Mouse (Mus musculus) hindbrain, postnatal 0 days (tissue): ENCODE measurements at regions not wholly inside any gene's neighbourhood (a gene's known extent, or its start where the extent isn't known, plus 50 kb on each side); places are given as distances from the start of the nearest gene placed in this dataset.

Experiments used
- ATAC-seq: fragments of 200-750 bp; cut with Nextera tagmentation; 2 replicates; pipeline ENCODE4 v1.8.0; 2017; ENCODE audit warnings: mild to moderate bottlenecking, moderate TSS enrichment, moderate library complexity
- DNase-seq: peaks from one replicate; pipeline ENCODE4 v3.0.0-alpha.2; 2015; ENCODE audit warnings: low spot score
- H3K27ac ChIP-seq: fragments of 300-500 bp; sonication (generic); 2 replicates; pipeline ENCODE4 v1.5.1; 2014; ENCODE audit warnings: mild to moderate bottlenecking
- H3K27me3 ChIP-seq: fragments of 300-500 bp; sonication (generic); 2 replicates; pipeline ENCODE4 v1.6.1; 2014; ENCODE audit warnings: low read length, mixed read lengths; ENCODE audit not compliant: insufficient read depth
- H3K36me3 ChIP-seq: fragments of 300-500 bp; sonication (generic); 2 replicates; pipeline ENCODE4 v1.6.1; 2014; ENCODE audit warnings: low read length, mixed read lengths; ENCODE audit not compliant: insufficient read depth
- H3K4me1 ChIP-seq: fragments of 300-500 bp; sonication (generic); 2 replicates; pipeline ENCODE4 v1.6.1; 2014; ENCODE audit warnings: antibody characterized with exemption, low read length, mixed read lengths; ENCODE audit not compliant: insufficient read depth
- H3K4me2 ChIP-seq: fragments of 300-500 bp; sonication (generic); 2 replicates; pipeline ENCODE4 v1.6.1; 2014; ENCODE audit warnings: low read depth, mild to moderate bottlenecking, low read length, moderate library complexity, mixed read lengths
- H3K4me3 ChIP-seq: fragments of 300-500 bp; sonication (generic); 2 replicates; pipeline ENCODE4 v1.5.1; 2014; ENCODE audit warnings: low read length
- H3K9ac ChIP-seq: fragments of 300-500 bp; sonication (generic); replicated peaks from 2 replicates; pipeline ENCODE4 v1.6.1; 2014; ENCODE audit warnings: mild to moderate bottlenecking, low read length, moderate library complexity, mixed read lengths
- H3K9me3 ChIP-seq: fragments of 300-500 bp; sonication (generic); 2 replicates; pipeline ENCODE4 v1.6.1; 2016; ENCODE audit warnings: low read length, mixed read lengths
- CTCF ChIP-seq: IDR thresholded peaks from 2 replicates; pipeline ENCODE4 v1.5.1; 2016; ENCODE audit warnings: antibody characterized with exemption, control low read depth, low read depth
- WGBS: fragments of 180-500 bp; shearing (Covaris S2); extraction: QIAGEN DNeasy Blood & Tissue Kit; methylation state at CpG from one replicate; pipeline ENCODE4 v1.1.7; 2014; 5-methylcytosine and 5-hydroxymethylcytosine counted together

DNA sequence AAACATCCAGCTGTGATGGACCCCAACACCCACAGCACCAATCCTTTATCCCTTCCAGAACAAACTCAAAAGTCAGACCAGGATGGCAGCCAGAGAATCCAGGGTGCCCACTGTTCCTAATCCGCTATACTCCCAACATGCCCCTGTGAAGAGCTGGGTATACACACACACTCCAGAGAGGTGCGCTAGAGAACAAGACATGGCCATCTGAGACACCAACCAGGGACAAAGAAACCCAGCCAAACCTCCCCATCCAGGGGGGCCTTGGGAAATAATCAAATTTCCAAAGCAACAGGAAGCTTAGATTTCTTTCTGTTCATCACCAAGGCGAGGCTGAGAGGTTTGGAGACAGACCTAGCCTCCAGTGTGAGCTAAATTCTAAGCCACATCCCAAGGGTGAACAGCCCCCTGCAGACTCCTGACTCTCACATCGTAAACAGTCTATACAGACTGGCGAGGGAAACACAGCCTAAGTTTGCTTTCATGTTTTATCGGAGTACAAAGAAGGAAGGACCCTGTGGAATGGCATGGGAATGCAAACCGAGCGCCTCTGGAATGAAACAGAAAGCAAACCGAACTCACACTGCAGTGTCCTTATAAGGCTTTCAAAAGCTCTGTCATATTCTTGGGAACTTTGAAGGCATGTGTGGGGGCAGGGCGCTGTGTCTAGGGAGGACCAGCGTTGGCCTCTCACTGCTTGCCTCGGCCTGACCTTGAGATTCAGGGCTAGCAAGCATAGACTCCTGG lies 85.9 kb upstream of the Sfswap start:
- H3K4me2 ChIP-seq: 0 out of 2 replicates have a peak overlapping the region, but pooled peaks have one; percentile 24
- 0 out of 2 replicates have a peak, but pooled peaks have one; percentile 46 for ATAC-seq

DNA sequence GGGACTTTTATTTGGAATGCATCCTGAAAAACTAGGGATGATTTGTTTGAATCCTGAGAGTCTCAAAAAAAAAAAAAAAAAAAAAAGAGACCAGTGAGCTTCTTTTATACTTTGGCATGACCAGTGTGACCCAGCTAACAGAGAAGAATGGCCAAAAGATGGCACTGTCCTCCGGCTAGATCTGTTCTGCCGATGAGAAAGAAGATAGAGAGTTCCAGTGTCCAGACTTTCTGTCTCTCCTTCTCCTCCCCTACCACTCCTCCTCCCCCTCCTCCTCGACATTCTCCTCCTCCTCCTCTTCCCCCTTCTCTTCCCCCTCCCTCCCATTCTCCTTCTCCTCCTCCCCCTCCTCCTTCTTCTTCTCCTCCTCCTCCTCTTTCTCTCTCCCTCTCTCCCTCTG lies 84.6 kb upstream of the Sfswap start:
- H3K4me1 ChIP-seq: peaks cover 3% of the 10 kb centered on the region; the same call in 1 of the 2 replicates
- H3K27me3 ChIP-seq: no peaks in the 10 kb centered on the region
- 23% methylated on average over 3 of the region's 3 CpGs for WGBS
- no peak overlapping the region for H3K4me2 ChIP-seq
- no peak overlapping the region for H3K27ac ChIP-seq
- TF ChIP-seq CTCF: peak; percentile 56
- H3K9me3 ChIP-seq: no peaks in the 10 kb centered on the region
- no peak overlapping the region for H3K9ac ChIP-seq
- no peak overlapping the region for H3K4me3 ChIP-seq
- ATAC-seq (no peak; the same call in 1 of the 2 replicates), DNase-seq (peak; percentile 71)
- H3K36me3 ChIP-seq: no peaks in the 10 kb centered on the region

More for the DNA sequence above, 85.9 kb upstream of the Sfswap start:
- peaks cover 6% of the 10 kb centered on the region for H3K4me1 ChIP-seq
- H3K27ac ChIP-seq: no peak overlapping the region
- no peak overlapping the region for H3K4me3 ChIP-seq
- WGBS: 35% methylated on average over 12 of the region's 12 CpGs
- no peaks in the 10 kb centered on the region for H3K9me3 ChIP-seq
- no peaks in the 10 kb centered on the region for H3K36me3 ChIP-seq
- no peaks in the 10 kb centered on the region for H3K27me3 ChIP-seq
- peak; percentile 45 for TF ChIP-seq CTCF
- no peak for DNase-seq
- H3K9ac ChIP-seq: no peak overlapping the region

DNA sequence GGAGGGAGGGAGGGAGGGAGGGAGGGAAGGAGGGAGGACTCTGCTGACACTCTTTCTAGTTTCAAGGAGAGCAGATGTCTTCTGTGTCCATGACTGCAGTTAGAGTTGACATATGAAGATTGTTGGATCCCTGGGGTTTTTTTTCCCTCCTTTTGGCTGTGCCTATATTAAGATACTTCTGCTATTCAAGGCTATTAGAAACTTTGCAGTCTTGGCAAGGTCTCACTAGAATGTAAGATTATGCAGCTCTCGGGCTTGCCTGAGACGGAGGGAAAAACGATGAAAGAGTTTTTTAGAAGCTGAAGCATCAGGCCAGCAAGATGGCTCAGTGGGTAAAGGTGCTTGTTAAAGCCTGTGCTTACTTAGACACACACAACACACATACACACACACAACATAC lies 83.5 kb upstream of the Sfswap start:
- WGBS: 39% methylated on average over 3 of the region's 3 CpGs
- DNase-seq: no peak
- Histone ChIP-seq H3K9ac (no peak overlapping the region), H3K4me2 (no peak overlapping the region), H3K9me3 (no peaks in the 10 kb centered on the region), H3K36me3 (no peaks in the 10 kb centered on the region), H3K27me3 (no peaks in the 10 kb centered on the region), H3K4me1 (peaks cover 3% of the 10 kb centered on the region; the same call in 1 of the 2 replicates), H3K4me3 (no peak overlapping the region), H3K27ac (no peak overlapping the region)
- TF ChIP-seq CTCF: no peak
- no peak for ATAC-seq

DNA sequence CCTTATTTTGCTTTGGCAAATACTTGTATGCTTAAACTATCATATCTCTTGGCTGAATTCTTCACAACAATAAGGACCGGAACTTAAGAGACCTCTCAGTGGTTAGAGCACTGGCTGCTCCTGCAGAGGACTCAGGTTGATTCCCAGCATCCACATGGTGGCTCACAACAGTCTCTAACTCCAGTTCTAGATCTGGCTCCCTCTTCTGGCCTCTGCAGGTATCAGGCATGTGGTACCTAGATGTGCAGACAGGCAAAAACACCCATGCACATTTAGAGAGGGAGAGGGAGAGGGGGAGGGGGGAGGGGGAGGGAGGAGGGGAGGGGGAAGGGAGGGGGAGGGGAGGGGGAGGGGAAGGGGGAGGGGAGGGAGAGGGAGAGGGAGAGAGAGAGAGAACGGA lies 80.0 kb upstream of the Sfswap start:
- DNase-seq (no peak), ATAC-seq (no peak)
- H3K9ac ChIP-seq: no peak overlapping the region
- WGBS: 79% methylated on average over 2 of the region's 2 CpGs
- H3K27ac ChIP-seq: no peak overlapping the region
- H3K4me1 ChIP-seq: no peaks in the 10 kb centered on the region
- H3K4me3 ChIP-seq: no peak overlapping the region
- TF ChIP-seq CTCF: no peak
- H3K4me2 ChIP-seq: no peak overlapping the region
- no peaks in the 10 kb centered on the region for H3K27me3 ChIP-seq
- no peaks in the 10 kb centered on the region for H3K36me3 ChIP-seq
- H3K9me3 ChIP-seq: no peaks in the 10 kb centered on the region

DNA sequence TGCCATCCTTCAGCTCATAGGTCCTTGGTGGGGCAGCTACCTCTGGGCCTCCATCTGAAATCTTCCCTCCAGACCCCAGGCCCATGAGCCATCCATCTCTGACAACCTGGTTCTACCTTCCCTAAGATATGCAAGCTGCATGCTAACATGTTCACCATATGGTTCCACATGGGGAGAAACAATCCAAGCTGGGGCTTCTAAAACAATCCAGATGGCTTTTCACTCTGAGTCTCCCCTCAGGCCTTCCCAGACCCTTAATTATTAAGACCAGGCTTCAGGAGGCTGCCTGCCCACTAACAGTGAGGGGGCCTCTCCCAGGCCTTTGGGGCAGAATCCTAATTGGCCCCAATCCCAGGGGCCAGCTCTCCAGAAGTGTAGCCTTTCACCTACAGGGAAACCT lies 71.1 kb upstream of the Sfswap start:
- no peak for TF ChIP-seq CTCF
- Histone ChIP-seq H3K4me3 (no peak overlapping the region), H3K4me2 (no peak overlapping the region), H3K4me1 (no peaks in the 10 kb centered on the region), H3K9me3 (no peaks in the 10 kb centered on the region), H3K36me3 (no peaks in the 10 kb centered on the region), H3K27me3 (no peaks in the 10 kb centered on the region), H3K9ac (no peak overlapping the region), H3K27ac (no peak overlapping the region)
- peak; percentile 14 for DNase-seq
- no peak for ATAC-seq

DNA sequence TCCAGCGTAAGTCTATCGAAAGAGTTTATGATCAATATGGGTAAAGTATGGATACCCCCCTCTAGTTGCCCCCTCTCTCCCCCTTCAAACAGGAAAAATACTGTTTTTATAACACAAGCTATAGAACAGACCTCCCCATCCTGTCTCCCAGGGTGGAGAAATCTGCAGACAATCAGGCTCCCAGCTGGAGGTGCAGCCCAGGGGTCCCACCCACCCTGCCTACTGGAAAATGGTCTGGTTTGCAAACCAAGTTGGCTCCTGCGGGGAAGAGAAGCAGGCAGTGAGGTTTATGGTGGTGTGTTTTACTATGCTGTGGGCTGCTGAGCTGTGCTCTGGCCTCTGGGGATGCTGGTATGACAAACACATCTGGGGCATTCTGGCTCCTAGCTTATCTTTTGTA lies 70.7 kb upstream of the Sfswap start:
- Histone ChIP-seq H3K4me2 (no peak overlapping the region), H3K27ac (no peak overlapping the region), H3K4me3 (no peak overlapping the region), H3K9me3 (no peaks in the 10 kb centered on the region), H3K9ac (no peak overlapping the region), H3K4me1 (no peaks in the 10 kb centered on the region), H3K27me3 (no peaks in the 10 kb centered on the region), H3K36me3 (no peaks in the 10 kb centered on the region)
- no peak for DNase-seq
- no peak for ATAC-seq
- TF ChIP-seq CTCF: no peak
- WGBS: 84% methylated on average over 3 of the region's 3 CpGs

DNA sequence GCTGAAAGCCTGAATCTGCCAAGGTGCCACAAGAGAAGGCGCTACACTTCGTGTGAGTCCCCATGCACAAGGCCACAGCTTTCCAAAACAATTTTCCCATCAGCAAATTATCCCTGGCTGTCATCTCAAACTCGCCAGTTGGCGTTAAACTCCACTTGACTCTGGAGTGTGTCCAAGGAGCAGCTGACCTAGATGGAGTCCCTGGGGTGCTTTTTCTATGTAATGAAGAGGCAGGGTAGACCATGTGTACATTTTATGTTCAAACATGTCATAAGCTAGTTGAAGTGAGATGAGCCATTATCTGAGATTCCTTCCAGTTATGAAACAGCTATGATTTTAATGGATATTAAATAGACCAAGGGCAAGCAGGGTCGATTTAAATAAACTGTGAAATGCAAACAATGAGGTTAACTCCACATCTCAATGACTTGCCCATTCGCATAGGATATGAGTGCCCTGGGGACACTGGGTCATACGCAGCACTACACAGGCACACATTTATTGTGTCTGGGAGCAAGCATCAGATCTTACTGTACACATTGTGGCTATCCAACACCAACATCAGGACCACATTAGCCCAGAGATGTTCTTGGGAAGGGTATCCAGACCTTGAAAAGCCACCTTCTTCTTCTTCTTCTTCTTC lies 51.0 kb upstream of the Sfswap start:
- H3K4me3 ChIP-seq: no peak overlapping the region
- no peak for ATAC-seq
- H3K4me1 ChIP-seq: peaks cover 20% of the 10 kb centered on the region
- no peak overlapping the region for H3K9ac ChIP-seq
- H3K36me3 ChIP-seq: no peaks in the 10 kb centered on the region
- H3K27ac ChIP-seq: no peak overlapping the region
- TF ChIP-seq CTCF: 0 out of 2 replicates have a peak, but pooled peaks have one; percentile 15
- H3K27me3 ChIP-seq: no peaks in the 10 kb centered on the region
- WGBS: 30% methylated on average over 7 of the region's 7 CpGs
- H3K4me2 ChIP-seq: no peak overlapping the region
- no peaks in the 10 kb centered on the region for H3K9me3 ChIP-seq
- DNase-seq: peak; percentile 79
